Mouse (Mus musculus) right cerebral cortex, postnatal 36 days (tissue): ENCODE results near the gene Sp7.

Experiments
- DNase-seq, 2 experiments: peaks; one replicate each; pipeline ENCODE4 v3.0.0; 2022; ENCODE audit warnings: low spot score in 2 of 2, mixed read lengths in 1 of 2

Sp7 gene

DNA sequence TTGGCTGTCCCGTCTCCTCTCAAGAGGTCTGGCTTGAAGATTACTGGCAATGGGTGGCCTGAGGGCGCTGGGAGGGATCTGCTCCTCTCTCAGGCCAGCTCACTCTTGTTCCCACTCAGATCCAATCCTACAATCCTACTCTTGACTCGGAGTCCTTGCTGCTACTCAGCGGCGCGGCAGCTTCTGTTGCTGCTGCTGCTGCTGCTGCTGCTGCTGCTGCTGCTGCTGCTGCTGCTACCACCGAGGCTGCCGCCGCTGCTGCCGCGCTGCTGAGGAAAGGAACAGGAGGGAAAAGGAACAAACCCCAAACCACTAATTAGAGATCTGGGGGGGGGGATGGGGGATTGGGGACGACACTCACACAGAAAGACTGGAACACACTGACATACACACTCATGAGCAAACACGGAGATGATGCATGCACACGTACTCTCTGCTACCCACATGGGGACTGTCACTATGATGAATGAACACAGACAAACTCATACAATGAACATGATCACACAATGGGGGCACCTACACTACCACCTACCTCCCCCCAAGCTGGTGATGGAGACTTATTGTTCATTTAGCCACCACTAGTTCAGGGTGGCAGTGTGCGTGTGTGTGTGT is at the start of gene Sp7:
Gene Sp7 (minus strand): TSS at position 450 of the 612 bp plus-strand sequence.
- DNase-seq = no peak

DNA sequence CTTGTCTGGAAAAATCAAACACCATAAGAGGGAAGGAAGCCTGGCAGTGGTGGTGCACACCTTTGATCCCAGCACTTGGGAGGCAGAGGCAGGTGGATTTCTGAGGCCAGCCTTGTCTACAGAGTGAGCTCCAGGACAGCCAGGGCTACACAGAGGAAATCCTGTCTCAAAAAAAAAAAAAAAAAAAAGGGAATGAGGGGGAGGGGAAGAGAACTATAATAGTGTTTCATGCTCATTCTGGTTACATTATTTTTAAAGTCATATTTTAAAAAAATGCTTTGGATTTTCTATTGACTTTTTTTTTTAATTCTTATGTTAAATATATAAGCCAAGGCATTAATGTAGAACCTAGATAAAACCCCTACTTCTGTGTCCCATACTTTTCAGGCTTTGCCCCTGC is 46.7 kb upstream of the Sp7 start:
- no peak for DNase-seq

DNA sequence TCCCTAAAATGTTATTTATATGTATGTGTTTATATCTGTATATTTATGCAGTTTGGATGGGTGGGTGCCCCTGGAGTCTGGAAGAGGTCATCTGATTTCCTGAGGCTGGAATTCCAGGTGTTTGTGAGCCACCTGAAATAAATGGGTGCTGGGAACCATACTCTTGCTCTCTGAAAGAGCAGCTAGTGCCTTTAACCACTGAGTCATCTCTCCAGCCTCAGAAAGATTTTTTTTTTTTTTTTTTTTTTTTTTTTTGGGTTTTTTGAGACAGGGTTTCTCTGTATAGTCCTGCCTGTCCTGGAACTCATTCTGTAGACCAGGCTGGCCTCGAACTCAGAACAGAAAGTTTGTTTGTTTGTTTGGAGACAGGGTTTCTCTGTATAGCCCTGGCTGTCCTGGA is 44.1 kb upstream of the Sp7 start:
- DNase-seq = no peak

DNA sequence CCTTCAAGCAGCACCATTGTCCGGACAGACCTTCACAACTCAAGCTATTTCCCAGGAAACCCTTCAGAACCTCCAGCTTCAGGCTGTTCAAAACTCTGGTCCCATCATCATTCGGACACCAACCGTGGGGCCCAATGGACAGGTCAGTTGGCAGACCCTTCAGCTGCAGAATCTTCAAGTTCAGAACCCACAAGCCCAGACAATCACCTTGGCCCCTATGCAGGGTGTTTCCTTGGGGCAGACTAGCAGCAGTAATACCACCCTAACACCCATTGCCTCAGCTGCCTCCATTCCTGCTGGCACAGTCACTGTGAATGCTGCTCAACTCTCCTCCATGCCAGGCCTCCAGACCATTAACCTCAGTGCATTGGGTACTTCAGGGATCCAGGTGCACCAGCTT is 42.3 kb upstream of the Sp7 start:
- no peak for DNase-seq

DNA sequence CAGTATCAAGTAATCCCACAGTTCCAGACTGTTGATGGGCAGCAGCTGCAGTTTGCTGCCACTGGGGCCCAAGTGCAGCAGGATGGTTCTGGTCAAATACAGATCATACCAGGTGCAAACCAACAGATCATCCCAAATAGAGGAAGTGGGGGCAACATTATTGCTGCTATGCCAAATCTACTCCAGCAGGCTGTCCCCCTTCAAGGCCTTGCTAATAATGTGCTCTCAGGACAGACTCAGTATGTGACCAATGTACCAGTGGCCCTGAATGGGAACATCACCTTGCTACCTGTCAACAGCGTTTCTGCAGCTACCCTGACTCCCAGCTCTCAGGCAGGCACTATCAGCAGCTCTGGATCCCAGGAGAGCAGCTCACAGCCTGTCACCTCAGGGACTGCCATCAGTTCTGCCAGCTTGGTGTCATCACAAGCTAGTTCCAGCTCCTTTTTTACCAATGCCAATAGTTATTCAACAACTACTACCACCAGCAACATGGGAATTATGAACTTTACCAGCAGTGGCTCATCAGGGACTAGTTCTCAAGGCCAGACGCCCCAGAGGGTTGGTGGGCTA is 41.7 kb upstream of the Sp7 start:
- no peak for DNase-seq

DNA sequence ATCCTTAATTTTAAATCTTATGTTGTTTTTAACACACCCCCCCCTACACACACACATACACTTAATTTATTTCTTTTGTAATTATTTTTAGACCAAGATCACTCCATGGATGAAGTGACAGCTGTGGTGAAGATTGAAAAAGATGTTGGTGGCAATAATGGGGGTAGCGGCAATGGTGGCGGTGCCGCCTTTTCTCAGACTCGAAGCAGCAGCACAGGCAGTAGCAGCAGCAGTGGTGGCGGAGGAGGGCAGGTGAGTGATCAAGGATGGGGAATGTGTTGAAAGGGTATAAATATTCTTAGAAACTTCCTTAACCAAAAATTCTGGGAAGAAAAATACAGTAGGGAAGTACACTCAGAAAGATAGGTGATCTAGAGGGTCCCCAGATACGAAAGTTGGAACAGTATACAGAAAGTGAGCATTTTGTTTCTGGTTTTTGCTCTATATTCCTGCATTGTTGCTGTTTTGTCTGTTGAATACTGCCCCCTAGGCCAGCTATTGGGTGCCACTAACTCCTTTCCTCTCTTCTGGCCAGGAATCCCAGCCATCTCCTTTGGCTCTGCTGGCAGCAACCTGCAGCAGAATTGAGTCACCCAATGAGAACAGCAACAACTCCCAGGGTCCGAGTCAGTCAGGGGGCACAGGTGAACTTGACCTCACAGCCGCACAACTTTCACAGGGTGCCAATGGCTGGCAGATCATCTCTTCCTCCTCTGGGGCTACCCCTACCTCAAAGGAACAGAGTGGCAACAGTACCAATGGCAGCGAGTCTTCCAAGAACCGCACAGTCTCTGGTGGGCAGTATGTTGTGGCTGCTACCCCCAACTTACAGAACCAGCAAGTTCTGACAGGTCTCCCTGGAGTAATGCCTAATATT is 40.9 kb upstream of the Sp7 start:
- no peak for DNase-seq

DNA sequence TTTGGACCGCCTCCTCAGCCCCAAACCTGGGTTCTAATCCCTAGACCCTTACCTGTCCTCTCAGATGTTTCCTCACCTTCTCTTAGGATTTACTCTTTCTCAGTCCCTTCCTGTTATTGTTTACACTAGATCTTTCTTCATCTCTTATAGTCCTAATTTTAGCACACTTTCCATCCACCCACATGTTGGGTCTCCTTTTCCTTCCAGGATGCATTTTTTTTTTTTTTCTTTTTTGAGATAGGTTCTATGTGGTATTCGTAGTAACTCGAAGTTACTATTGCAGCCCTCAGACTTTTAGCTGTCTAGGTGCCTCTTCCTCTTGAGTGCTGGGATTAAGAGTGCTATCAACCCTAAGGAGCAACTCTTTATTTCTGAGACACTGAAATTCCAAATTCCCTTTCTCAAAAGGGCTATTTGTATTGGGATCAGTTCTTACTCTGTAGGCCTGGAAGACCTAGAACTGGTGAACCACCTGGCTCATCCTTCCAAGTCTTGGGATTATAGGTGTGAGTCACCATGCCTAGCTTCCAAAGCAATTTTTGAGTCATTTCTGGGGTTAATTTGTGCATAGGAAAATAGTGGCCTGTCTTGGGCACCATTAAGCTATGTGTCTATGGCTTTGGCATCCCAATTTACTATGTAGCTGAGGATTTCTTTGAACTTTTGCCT is 40.1 kb upstream of the Sp7 start:
- no peak for DNase-seq

DNA sequence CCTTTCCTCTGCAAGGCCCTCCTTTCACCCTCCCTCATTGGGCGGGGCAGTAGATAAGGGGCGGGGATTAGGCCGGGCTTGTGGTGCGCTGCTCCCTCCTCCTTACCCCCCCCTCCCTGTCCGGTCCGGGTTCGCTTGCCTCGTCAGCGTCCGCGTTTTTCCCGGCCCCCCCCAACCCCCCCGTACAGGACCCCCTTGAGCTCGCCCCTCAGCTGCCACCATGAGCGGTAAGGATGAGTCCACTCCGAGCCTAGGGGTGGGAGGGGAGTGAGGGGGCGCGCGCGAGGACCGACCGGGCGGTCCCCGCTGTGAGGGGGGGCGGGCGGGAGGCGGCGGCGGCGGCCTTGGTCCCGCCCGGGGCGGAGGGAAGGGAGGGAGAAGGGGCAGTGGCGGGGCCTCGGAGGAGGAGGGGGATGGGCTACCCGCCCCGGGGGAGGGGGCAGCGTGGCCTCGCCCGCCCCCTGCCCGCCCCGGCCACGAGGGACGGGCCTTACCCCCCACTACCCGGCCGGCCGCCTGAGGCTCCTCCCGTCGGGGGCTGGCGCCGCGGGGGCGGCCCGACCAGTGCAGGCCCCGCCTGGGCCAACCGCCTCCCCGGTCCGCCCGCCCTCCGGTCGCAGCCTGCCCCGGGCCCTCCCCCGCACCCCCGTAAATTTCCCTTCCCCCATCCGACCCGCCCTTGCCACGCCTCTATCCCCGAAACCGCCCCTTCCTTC is 39.4 kb upstream of the Sp7 start:
- peak; percentile 36 to 50 for DNase-seq

DNA sequence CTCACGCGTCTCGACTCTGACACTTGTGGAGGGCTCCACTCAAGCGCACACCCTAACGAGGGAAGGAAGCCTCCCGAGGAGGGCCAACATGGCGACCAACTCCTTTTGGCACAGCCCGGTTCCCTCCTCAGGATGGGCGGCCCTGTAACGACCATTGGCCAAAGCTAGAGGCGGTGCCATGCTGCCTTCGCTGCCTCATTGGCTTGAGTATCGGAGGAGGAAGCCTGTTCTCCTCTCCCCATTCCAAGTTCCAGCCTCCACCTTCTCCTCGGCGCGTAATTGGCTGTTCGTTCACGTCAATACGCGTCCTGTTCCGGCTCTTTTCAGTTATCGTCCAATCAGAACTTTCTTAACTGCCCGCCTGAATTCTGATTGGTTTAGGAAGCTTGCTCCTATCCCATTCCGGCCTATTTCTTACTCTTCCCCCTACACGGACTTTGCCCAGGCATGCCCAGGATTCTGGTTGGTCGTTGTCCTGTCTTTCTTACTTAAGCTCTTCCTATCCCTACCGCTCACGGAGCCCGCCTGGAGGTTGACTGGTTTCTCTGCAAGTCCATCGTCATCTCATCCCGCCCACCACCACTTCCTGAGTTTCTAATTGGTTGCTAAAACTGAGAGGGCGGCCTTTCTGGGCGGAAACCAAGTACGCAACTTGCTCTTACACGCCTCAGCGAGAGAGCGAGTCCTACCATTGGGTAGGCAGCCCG is 38.7 kb upstream of the Sp7 start, which contains the start of gene Sp1:
Gene Sp1 (plus strand): TSS at position 655 of the 707 bp plus-strand sequence.
- DNase-seq = peak; percentile 100

DNA sequence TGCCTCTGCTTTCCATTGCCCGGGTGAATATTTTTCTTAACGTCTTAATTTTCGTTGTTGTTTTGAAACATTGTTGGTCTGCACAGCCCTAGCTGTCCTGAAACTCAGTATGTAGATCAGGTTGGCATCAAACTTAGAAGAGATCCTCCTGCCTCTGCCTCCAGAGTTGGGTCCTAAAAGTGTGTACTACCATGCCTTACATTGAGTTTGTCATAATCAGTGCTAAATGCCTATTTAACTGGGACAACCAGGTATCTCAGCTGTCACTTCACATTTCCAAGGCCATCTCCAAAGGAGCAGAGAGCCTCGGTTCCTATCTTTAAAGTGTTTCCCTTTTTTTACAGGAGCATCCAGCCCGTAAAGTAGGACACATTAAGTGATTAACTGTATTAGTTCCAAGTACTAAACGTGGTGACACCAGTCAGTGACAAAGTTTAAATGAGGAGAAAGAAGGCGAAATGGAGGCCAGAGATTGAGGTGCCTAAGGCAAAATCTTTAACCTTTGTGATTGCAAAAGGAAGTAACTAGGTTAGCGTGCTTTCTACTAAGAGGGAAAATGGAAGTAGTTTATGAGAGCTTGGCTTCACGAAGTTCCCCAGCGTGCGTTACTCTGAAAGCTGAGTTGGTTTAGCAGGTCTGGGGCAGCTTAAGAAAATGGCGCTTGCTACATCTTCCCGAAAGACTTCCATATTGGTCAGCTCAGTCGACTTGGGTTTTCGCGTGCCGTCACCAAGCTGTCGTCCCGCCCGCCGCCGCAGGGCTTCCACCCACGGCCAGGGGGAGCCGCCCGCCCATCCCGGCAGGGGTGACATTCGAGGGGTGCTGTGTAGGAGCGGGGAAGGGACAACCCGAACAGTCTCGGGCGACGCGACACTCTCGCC is 37.9 kb upstream of the Sp7 start:
- DNase-seq = no peak

DNA sequence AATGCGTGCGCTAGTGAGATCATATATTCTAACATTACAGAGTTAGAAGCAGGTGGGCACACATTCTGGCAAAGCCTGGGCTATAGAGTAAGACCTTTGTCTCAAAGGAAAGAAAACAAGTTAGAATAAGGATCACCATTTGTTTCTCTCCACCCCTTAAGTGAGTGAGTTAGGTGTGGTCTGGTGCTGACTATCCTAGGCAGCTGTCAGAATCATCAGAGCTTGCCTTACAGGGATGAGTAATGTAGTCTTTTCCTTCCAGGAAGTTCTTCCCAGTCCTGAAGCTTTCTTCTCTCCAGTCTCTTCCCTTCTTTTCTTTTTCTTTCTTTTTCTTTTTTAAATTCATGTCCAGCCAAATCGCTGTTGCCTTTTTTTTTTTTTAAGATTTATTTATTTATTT is 35.2 kb upstream of the Sp7 start:
- no peak for DNase-seq

DNA sequence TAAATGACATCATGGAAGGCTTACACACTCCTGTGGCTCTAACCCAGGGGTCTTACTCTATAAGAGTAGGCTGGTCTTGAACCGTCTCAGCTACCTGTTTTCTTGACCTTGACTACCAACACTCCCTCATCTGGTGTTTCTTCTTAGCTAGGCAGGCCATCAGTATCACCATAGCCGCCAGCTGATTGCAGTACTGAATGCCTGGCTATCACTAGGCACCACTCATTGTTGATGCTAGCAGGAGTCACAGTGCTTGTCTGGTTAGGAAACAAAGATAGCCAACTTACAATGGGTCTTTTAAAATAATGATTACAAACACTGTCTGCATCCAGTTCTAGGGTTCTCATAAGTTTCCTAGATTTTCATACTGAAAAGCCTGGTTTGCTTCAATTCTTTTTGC is 34.3 kb upstream of the Sp7 start:
- DNase-seq = no peak

DNA sequence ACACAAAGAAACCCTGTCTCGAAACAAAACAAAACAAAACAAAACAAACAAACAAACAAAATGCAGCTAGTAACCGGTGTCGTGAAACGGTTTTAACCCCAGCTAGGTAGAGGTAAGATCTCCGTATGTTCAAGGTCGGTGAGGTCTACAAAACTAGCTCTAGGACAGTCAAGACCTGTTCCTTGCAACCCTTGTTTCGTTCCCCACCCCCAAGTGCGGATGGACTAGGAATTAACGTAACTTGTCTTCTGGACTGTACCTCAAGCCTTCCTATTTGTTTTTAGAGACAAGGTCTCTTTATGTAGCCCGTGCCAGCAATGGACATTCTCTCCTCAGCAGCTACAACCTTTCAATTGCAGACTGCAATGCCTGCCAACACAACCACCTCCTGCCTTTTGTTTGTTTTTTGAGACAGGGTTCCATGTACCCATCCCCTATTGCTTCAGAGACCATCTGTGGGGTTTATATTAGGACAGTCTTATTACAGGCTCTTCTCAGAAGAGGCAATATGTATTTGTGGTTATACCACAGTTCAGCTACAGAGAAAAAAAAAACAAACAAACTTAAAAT is 33.6 kb upstream of the Sp7 start:
- DNase-seq = no peak

DNA sequence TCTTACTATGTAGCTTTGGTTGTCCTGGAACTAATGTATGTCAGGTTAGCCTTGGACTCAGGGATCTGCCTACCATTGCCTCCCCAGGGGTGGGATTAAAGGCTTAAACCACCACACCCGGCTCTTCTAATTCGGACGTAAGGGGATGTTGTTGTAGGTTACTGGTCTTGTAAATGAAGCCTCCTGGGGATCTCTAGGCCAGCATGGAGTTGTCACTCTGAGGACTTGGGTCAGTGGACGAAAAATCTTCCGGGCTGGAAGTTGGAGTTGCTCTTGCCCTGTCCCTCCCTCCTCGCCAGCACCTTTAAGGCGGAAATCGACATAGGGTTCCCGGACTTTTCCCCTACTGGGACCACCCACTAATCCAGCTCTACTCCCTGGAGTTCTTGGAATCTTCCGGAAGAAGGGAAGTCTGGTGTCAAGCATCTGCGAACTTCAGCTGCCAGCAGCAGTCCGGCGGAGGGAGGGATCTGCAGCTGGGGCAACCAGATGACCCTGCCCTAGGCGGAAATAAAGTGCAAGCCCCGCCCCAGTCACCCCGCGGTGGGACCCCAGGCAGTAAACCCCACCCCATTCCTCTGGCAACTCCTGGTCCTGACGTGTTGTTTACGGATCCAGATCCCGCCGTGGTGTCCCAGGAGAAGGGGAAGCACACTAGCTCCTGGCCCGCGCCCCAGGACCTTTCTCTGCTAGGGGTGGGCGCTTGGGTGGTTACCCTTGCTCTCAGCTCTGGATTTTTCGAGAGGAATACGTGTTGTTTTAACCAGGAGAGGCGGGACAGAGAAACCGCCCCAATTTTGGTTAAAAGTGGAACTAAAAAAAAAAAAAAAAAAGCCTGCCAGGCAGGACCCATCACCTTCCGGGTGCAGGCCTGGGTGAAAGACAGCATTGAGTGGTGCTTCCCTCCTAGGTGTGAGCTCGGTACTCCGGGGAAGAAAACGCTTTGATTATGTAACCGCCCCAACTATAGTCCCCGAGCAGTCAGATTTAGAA is 32.5 kb upstream of the Sp7 start:
- peak; percentile 32 to 56 for DNase-seq

DNA sequence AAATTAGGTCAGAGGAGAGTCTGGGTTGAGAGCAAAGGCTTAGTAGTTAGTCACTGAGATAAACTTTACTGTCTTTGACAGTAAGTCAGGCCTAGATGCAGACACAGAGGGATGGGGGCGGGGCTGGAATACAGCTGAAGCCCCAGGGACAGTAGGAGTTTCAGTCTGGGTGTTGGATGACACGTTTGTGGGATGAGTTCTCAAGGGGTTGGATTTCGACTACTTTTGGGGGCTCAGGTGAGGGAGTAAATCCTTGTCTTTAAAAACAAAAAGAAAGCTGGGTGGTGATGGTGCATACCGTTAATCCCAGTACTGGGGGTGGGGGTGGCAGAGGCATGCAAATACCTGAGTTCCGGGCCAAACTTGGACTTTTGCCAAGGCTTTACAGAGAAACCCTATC is 31.6 kb upstream of the Sp7 start:
- DNase-seq = no peak

DNA sequence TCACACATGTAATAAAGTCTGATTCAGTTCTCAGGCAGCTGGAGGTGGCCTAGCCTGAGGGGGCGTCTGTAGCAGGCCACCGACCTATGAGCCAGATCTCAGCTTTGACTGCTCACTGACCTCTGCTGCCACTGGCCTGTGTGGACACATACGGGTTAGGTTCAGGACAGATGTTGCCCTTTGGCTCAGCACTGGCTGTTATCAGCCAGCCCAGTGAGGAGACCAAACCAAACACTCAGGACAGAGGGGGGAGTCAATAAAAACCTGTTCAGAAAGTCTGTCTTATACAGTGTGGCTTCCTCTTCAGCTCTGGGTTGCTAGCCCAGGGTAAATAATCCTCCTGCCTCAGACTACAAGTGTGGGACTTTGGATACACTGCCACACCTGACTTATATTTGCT is 28.1 kb upstream of the Sp7 start:
- DNase-seq = no peak

DNA sequence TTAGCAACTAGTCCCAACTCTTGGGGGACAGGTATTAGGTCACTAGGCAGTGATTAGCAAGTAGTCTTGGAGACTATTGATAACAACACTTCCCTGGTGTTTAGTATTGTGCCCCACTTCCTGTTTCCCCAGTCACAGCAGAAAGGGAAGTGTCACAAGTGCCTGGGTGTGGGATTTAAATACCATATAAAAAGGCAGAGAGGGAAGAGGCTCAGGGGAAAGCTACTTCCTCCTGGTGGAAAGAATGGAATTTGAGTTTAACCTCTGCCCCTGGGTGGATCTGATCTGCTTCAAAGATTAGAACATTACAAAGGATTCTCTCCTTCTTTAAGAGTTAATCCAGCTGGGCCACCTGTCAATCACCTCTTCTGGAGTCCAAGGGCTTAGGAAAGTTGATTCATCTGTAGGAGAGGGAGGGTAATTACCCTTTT is 26.6 kb upstream of the Sp7 start:
- no peak for DNase-seq

DNA sequence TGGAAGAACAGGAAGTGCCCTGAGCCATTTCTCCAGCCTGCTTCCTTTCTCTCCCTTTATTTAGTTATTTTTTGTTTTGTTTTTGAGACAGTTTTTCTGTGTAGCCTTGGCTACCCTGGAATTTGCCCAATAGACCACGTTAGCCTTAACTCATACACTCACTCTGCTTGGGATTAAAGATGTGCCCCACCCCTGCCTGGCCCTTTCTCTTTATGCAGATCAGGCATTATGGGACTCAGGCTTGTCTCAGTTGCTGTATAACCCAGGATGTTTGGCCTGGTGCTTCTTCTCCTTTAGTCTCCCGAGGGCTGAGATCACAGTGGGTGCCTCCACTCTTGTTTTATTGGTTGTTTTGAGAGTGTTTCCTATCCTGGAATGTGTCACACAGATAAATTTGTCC is 25.5 kb upstream of the Sp7 start:
- DNase-seq = no peak

DNA sequence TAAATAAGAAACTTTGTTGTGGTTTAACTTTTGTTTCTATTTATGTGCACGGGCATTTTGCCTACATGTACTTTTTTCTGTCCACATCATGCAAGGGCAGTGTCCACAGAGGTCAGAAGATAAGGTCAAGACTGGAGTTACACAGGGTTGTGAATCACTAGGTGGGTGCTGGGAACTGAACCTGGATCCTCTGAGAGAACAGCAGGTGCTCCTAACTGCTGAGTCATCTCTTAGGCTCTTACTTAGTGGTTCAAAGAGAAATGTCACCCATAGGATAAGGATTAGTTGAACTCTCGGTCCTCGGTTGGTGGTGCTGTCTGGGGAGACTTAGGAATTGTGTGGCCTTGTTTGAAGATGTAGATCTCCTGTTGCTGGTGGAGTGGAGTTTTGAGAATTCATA is 22.0 kb upstream of the Sp7 start:
- DNase-seq = no peak
